Mouse (Mus musculus) cerebellum, adult 2 months (tissue): ENCODE measurements around the gene Erp27.

Source experiments
- CTCF ChIP-seq: fragments of 200-500 bp; IDR thresholded peaks from 2 replicates; pipeline ENCODE4 v1.5.1; 2011; ENCODE audit warnings: low read depth, mild to moderate bottlenecking, control low read depth, low read length, moderate library complexity, borderline replicate concordance; ENCODE audit not compliant: insufficient read depth
- POLR2A ChIP-seq: fragments of 200-500 bp; IDR thresholded peaks from 2 replicates; pipeline ENCODE4 v1.6.1; 2011; ENCODE audit warnings: low read length, control low read depth, borderline replicate concordance; ENCODE audit not compliant: insufficient read depth

DNA sequence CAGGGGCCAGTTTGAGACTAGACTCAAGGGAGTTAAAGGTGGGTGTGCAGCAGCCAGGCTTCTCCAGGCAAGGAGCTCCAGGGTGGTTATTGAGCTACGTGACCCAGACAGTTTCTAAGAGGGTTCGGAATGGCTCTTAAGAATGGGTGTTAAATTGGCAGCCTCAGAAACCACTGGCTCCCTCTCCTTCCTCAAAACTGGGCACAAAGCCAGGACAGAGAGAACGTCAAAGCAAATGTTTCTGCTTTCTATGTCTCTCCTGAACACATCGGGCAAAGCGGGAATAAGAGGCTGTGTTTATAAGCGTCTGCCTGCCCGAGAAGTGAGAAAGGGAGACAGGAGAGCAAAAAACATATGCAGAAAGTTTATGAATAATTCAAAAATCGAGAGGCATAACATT lies 47.4 kb downstream of the Erp27 start:
- no peak for TF ChIP-seq POLR2A
- no peak for TF ChIP-seq CTCF
